Mouse (Mus musculus) ES-Bruce4 (cell line): Measurements from ENCODE around the gene Kif5a.

Experiments
- CTCF ChIP-seq: IDR thresholded peaks from one replicate; pipeline ENCODE4 v1.8.1; 2011; ENCODE audit warnings: low read depth, low read length
- EP300 ChIP-seq: IDR thresholded peaks from 2 replicates; pipeline ENCODE4 v1.6.1; 2011; ENCODE audit warnings: low read depth, low read length; ENCODE audit not compliant: insufficient read depth
- POLR2A ChIP-seq: IDR thresholded peaks from one replicate; pipeline ENCODE4 v1.8.1; 2011; ENCODE audit warnings: low read length; ENCODE audit not compliant: insufficient read depth

DNA sequence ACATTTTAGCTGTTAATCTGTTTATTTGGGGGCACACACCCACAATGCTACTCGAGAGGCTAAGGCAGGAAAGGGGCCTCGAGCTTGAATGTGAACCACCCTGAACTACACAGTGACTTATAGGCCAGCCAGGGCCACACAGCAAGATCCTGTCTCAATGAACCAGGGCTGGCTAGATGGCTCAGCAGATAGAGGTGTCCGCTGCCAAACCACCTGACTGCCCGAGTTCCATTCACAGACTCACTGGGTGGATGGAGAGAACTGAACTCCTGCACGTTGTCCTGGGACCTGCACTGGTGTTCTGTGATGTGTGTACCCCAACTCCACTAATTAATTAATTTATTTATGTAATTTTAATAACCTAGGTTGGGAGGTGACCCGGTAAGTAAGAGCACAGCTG is 5.4 kb downstream of the Kif5a start:
- TF ChIP-seq CTCF (no peak), POLR2A (no peak), EP300 (no peak)
